Mouse (Mus musculus) heart, postnatal 0 days (tissue): ENCODE results near the gene Pdzd8. TPM values are rescaled to one million over a fixed set of nuclear protein-coding genes. Genes with fewer than 3 reads are reported as not detected.

Experiments
- ATAC-seq: fragments of 200-750 bp; cut with Nextera tagmentation; 2 replicates; pipeline ENCODE4 v1.8.0; 2017; ENCODE audit warnings: low read depth, moderate number of reproducible peaks, moderate library complexity; ENCODE audit not compliant: insufficient read depth
- DNase-seq: peaks from one replicate; pipeline ENCODE4 v3.0.0-alpha.2; 2016; ENCODE audit warnings: low spot score
- H3K27ac ChIP-seq: fragments of 300-500 bp; sonication (generic); 2 replicates; pipeline ENCODE4 v1.5.1; 2014; ENCODE audit warnings: low read depth, mild to moderate bottlenecking
- H3K27me3 ChIP-seq: fragments of 300-500 bp; sonication (generic); 2 replicates; pipeline ENCODE4 v1.6.1; 2014; ENCODE audit warnings: low read length, mixed read lengths; ENCODE audit not compliant: control insufficient read depth, insufficient read depth
- H3K36me3 ChIP-seq: fragments of 300-500 bp; sonication (generic); replicated peaks from 2 replicates; pipeline ENCODE4 v1.6.1; 2014; ENCODE audit warnings: low read length, mixed read lengths; ENCODE audit not compliant: control insufficient read depth, insufficient read depth
- H3K4me1 ChIP-seq: fragments of 300-500 bp; sonication (generic); 2 replicates; pipeline ENCODE4 v1.6.1; 2014; ENCODE audit warnings: antibody characterized with exemption; ENCODE audit not compliant: control insufficient read depth, insufficient read depth
- H3K4me2 ChIP-seq: fragments of 300-500 bp; sonication (generic); 2 replicates; pipeline ENCODE4 v1.6.1; 2014; ENCODE audit warnings: low read depth, mild to moderate bottlenecking, low read length, moderate library complexity
- H3K4me3 ChIP-seq: fragments of 300-500 bp; sonication (generic); 2 replicates; pipeline ENCODE4 v1.5.1; 2014; ENCODE audit warnings: low read depth, low read length
- H3K9ac ChIP-seq: fragments of 300-500 bp; sonication (generic); replicated peaks from 2 replicates; pipeline ENCODE4 v1.6.1; 2014; ENCODE audit warnings: low read depth, low read length, mixed read lengths
- H3K9me3 ChIP-seq: fragments of 300-500 bp; sonication (generic); replicated peaks from 2 replicates; pipeline ENCODE4 v1.6.1; 2016; ENCODE audit warnings: low read length; ENCODE audit not compliant: control insufficient read depth
- CTCF ChIP-seq: IDR thresholded peaks from 2 replicates; pipeline ENCODE4 v1.5.1; 2016; ENCODE audit warnings: antibody characterized with exemption, control low read depth, low read depth
- EP300 ChIP-seq: IDR thresholded peaks from 2 replicates; pipeline ENCODE4 v1.6.1; 2016; ENCODE audit warnings: antibody characterized with exemption, low read depth
- WGBS: fragments of 180-500 bp; shearing (Covaris S2); extraction: QIAGEN DNeasy Blood & Tissue Kit; methylation state at CpG from one replicate; pipeline ENCODE4 v1.1.7; 2014; 5-methylcytosine and 5-hydroxymethylcytosine counted together
- polyA plus RNA-seq: library from polyadenylated mRNA; unstranded; fragments of >200 nt; fragmentation: Nextera tagmentation; extraction: Ambion mirVana; gene quantifications from 2 replicates; pipeline ENCODE4 v1.2.1, GENCODE M21; 2015
- total RNA-seq: library from RNA; depleted of rRNA; stranded (reverse); fragments of >200 nt; gene quantifications from 2 replicates; pipeline ENCODE4 v1.2.3, GENCODE M21; 2014; ENCODE audit warnings: low replicate concordance

Gene Pdzd8
- total and polyA plus RNA-seq, 2 experiments from 2014 or later = 5.2 to 31.4 TPM

- H3K9me3 ChIP-seq = no peaks in the 10 kb centered on the region
- no peaks in the 10 kb centered on the region for H3K36me3 ChIP-seq
- 0 out of 2 replicates have a peak, but pooled peaks cover 4% of the 10 kb centered on the region for H3K4me1 ChIP-seq
- DNase-seq = no peak
- ATAC-seq = no peak
- 0 out of 2 replicates have a peak, but pooled peaks cover 9% of the 10 kb centered on the region for H3K27me3 ChIP-seq
- no peak for TF ChIP-seq CTCF
- no peak for TF ChIP-seq EP300
- no peak overlapping the region for H3K27ac ChIP-seq
- 64% methylated on average over 2 of the region's 2 CpGs for WGBS
- H3K4me2 ChIP-seq = no peak overlapping the region
- no peak overlapping the region for H3K9ac ChIP-seq
- no peak overlapping the region for H3K4me3 ChIP-seq
Measured at GRCm38 (mm10) chr19:59360486-59360896, 14.9 kb upstream of the Pdzd8 start.

GRCm38 (mm10) chr19:59359202-59359601 is 13.6 kb upstream of the Pdzd8 start:
- no peak overlapping the region for H3K4me2 ChIP-seq
- 0 out of 2 replicates have a peak, but pooled peaks cover 4% of the 10 kb centered on the region for H3K4me1 ChIP-seq
- DNase-seq (no peak), ATAC-seq (no peak)
- H3K27me3 ChIP-seq = 0 out of 2 replicates have a peak, but pooled peaks cover 9% of the 10 kb centered on the region
- no peak overlapping the region for H3K27ac ChIP-seq
- no peak overlapping the region for H3K4me3 ChIP-seq
- TF ChIP-seq CTCF (no peak), EP300 (no peak)
- H3K36me3 ChIP-seq = no peaks in the 10 kb centered on the region
- no peak overlapping the region for H3K9ac ChIP-seq
- WGBS = 11% methylated on average over 4 of the region's 4 CpGs
- no peaks in the 10 kb centered on the region for H3K9me3 ChIP-seq

GRCm38 (mm10) chr19:59357878-59358277 is 12.3 kb upstream of the Pdzd8 start:
- no peak overlapping the region for H3K4me2 ChIP-seq
- 76% methylated on average over 4 of the region's 4 CpGs for WGBS
- DNase-seq = no peak
- H3K27ac ChIP-seq = no peak overlapping the region
- H3K9me3 ChIP-seq = no peaks in the 10 kb centered on the region
- no peaks in the 10 kb centered on the region for H3K36me3 ChIP-seq
- no peak overlapping the region for H3K9ac ChIP-seq
- H3K27me3 ChIP-seq = peaks cover 13% of the 10 kb centered on the region; the same call in 1 of the 2 replicates
- H3K4me3 ChIP-seq = no peak overlapping the region
- no peak for ATAC-seq
- TF ChIP-seq EP300 (no peak), CTCF (no peak)
- H3K4me1 ChIP-seq = 0 out of 2 replicates have a peak, but pooled peaks cover 4% of the 10 kb centered on the region

GRCm38 (mm10) chr19:59356843-59357595 is 11.4 kb upstream of the Pdzd8 start:
- ATAC-seq (no peak), DNase-seq (no peak)
- no peaks in the 10 kb centered on the region for H3K36me3 ChIP-seq
- TF ChIP-seq EP300 (no peak), CTCF (no peak)
- no peak overlapping the region for H3K4me2 ChIP-seq
- H3K4me3 ChIP-seq = no peak overlapping the region
- 0 out of 2 replicates have a peak, but pooled peaks cover 4% of the 10 kb centered on the region for H3K4me1 ChIP-seq
- no peaks in the 10 kb centered on the region for H3K9me3 ChIP-seq
- H3K27ac ChIP-seq = no peak overlapping the region
- WGBS = 36% methylated on average over 14 of the region's 14 CpGs
- peaks cover 20% of the 10 kb centered on the region; the same call in 1 of the 2 replicates for H3K27me3 ChIP-seq
- H3K9ac ChIP-seq = no peak overlapping the region

GRCm38 (mm10) chr19:59356388-59356787 is 10.8 kb upstream of the Pdzd8 start:
- H3K36me3 ChIP-seq = no peaks in the 10 kb centered on the region
- no peaks in the 10 kb centered on the region for H3K9me3 ChIP-seq
- DNase-seq (no peak), ATAC-seq (no peak)
- H3K9ac ChIP-seq = no peak overlapping the region
- 71% methylated on average over 3 of the region's 3 CpGs for WGBS
- 0 out of 2 replicates have a peak, but pooled peaks cover 4% of the 10 kb centered on the region for H3K4me1 ChIP-seq
- no peak overlapping the region for H3K27ac ChIP-seq
- no peak overlapping the region for H3K4me2 ChIP-seq
- H3K4me3 ChIP-seq = no peak overlapping the region
- peaks cover 23% of the 10 kb centered on the region; the same call in 1 of the 2 replicates for H3K27me3 ChIP-seq
- TF ChIP-seq CTCF (no peak), EP300 (no peak)
